Mouse (Mus musculus): ENCODE measurements around the gene Agtpbp1. TPM values are rescaled to one million over a fixed set of nuclear protein-coding genes. Genes with fewer than 3 reads are reported as not detected.
"Not testable (repeated sequence)": the region's sequence is repeated elsewhere in the genome, so short reads cannot be mapped to it uniquely, and the experiment has no call there.

Gene Agtpbp1
- total RNA-seq, 2 experiments from 2014 or later: 13.6 to 35.5 TPM

- ATAC-seq (replicated peaks; ENCODE audit: low FRiP score, poor library complexity, severe bottlenecking): peak; percentile 54; the same call in 1 of the 2 replicates
These were observed 90.3 kb downstream of the Agtpbp1 start for GRCm38 (mm10) chr13:59494619-59495262.

- no peak for ATAC-seq (replicated peaks; ENCODE audit: low FRiP score, poor library complexity, severe bottlenecking)
These were observed 94.3 kb downstream of the Agtpbp1 start for GRCm38 (mm10) chr13:59490726-59491125.

GRCm38 (mm10) chr13:59489143-59489542, 95.9 kb downstream of the Agtpbp1 start:
- ATAC-seq (replicated peaks; ENCODE audit: low FRiP score, poor library complexity, severe bottlenecking): no peak

- ATAC-seq (replicated peaks; ENCODE audit: low FRiP score, poor library complexity, severe bottlenecking): no peak
These were observed 97.7 kb downstream of the Agtpbp1 start for GRCm38 (mm10) chr13:59487287-59487686.

- no peak for ATAC-seq (replicated peaks; ENCODE audit: low FRiP score, poor library complexity, severe bottlenecking)
These were observed 98.8 kb downstream of the Agtpbp1 start for GRCm38 (mm10) chr13:59486243-59486642.

- ATAC-seq (replicated peaks; ENCODE audit: low FRiP score, poor library complexity, severe bottlenecking): no peak
These were observed 99.6 kb downstream of the Agtpbp1 start for GRCm38 (mm10) chr13:59485456-59485855.

- no peak for ATAC-seq (replicated peaks; ENCODE audit: low FRiP score, poor library complexity, severe bottlenecking)
These were observed 103.6 kb downstream of the Agtpbp1 start for GRCm38 (mm10) chr13:59481484-59481855.

- ATAC-seq (replicated peaks; ENCODE audit: low FRiP score, poor library complexity, severe bottlenecking): no peak
These were observed 104.2 kb downstream of the Agtpbp1 start for GRCm38 (mm10) chr13:59480599-59481483.

- ATAC-seq (replicated peaks; ENCODE audit: low FRiP score, poor library complexity, severe bottlenecking): not testable (repeated sequence)
These were observed 107.1 kb downstream of the Agtpbp1 start for GRCm38 (mm10) chr13:59477928-59478327.

- ATAC-seq (replicated peaks; ENCODE audit: low FRiP score, poor library complexity, severe bottlenecking): no peak
These were observed 107.6 kb downstream of the Agtpbp1 start for GRCm38 (mm10) chr13:59477451-59477850.

- no peak for ATAC-seq (replicated peaks; ENCODE audit: low FRiP score, poor library complexity, severe bottlenecking)
These were observed 110.1 kb downstream of the Agtpbp1 start for GRCm38 (mm10) chr13:59474973-59475372.

GRCm38 (mm10) chr13:59473341-59473740, 111.7 kb downstream of the Agtpbp1 start:
- no peak for ATAC-seq (replicated peaks; ENCODE audit: low FRiP score, poor library complexity, severe bottlenecking)

GRCm38 (mm10) chr13:59472222-59472621, 112.8 kb downstream of the Agtpbp1 start:
- no peak for ATAC-seq (replicated peaks; ENCODE audit: low FRiP score, poor library complexity, severe bottlenecking)

GRCm38 (mm10) chr13:59469701-59470100, 115.3 kb downstream of the Agtpbp1 start:
- ATAC-seq (replicated peaks; ENCODE audit: low FRiP score, poor library complexity, severe bottlenecking): no peak

- ATAC-seq (replicated peaks; ENCODE audit: low FRiP score, poor library complexity, severe bottlenecking): 0 out of 2 replicates have a peak, but pooled peaks have one; percentile 41
These were observed 116.7 kb downstream of the Agtpbp1 start for GRCm38 (mm10) chr13:59468181-59468802.

GRCm38 (mm10) chr13:59467591-59467990, 117.4 kb downstream of the Agtpbp1 start:
- ATAC-seq (replicated peaks; ENCODE audit: low FRiP score, poor library complexity, severe bottlenecking): no peak

GRCm38 (mm10) chr13:59460958-59461357, 124.1 kb downstream of the Agtpbp1 start:
- no peak for ATAC-seq (replicated peaks; ENCODE audit: low FRiP score, poor library complexity, severe bottlenecking)

- no peak for ATAC-seq (replicated peaks; ENCODE audit: low FRiP score, poor library complexity, severe bottlenecking)
These were observed 128.8 kb downstream of the Agtpbp1 start for GRCm38 (mm10) chr13:59456203-59456602.

- no peak for ATAC-seq (replicated peaks; ENCODE audit: low FRiP score, poor library complexity, severe bottlenecking)
These were observed 130.8 kb downstream of the Agtpbp1 start for GRCm38 (mm10) chr13:59454001-59454785.

GRCm38 (mm10) chr13:59453582-59453981, 131.4 kb downstream of the Agtpbp1 start:
- no peak for ATAC-seq (replicated peaks; ENCODE audit: low FRiP score, poor library complexity, severe bottlenecking)

Data from erythroblast, adult 5-6 weeks (primary cell).